Mouse (Mus musculus) lung, embryonic 15.5 days (tissue): ENCODE measurements at regions not wholly inside any gene's neighbourhood (a gene's known extent, or its start where the extent isn't known, plus 50 kb on each side); places are given as distances from the start of the nearest gene placed in this dataset.
"Not testable (repeated sequence)": the region's sequence is repeated elsewhere in the genome, so short reads cannot be mapped to it uniquely, and the experiment has no call there.

Source experiments
- ATAC-seq: fragments of 200-750 bp; cut with Nextera tagmentation; 2 replicates; pipeline ENCODE4 v1.8.0; 2017; ENCODE audit warnings: moderate number of reproducible peaks, borderline replicate concordance; ENCODE audit not compliant: low FRiP score, low TSS enrichment; ENCODE audit errors: extremely low read depth
- H3K27ac ChIP-seq: fragments of 300-500 bp; sonication (generic); 2 replicates; pipeline ENCODE4 v1.5.1; 2015; ENCODE audit warnings: moderate library complexity, mild to moderate bottlenecking, inconsistent platforms
- H3K27me3 ChIP-seq: fragments of 300-500 bp; sonication (generic); 2 replicates; pipeline ENCODE4 v1.6.1; 2015; ENCODE audit warnings: inconsistent platforms
- H3K36me3 ChIP-seq: fragments of 300-500 bp; sonication (generic); 2 replicates; pipeline ENCODE4 v1.6.1; 2015; ENCODE audit warnings: inconsistent platforms
- H3K4me1 ChIP-seq: fragments of 300-500 bp; sonication (generic); 2 replicates; pipeline ENCODE4 v1.6.1; 2015; ENCODE audit warnings: inconsistent platforms
- H3K4me2 ChIP-seq: fragments of 300-500 bp; sonication (generic); 2 replicates; pipeline ENCODE4 v1.6.1; 2015; ENCODE audit warnings: inconsistent platforms, mild to moderate bottlenecking, moderate library complexity
- H3K4me3 ChIP-seq: fragments of 300-500 bp; sonication (generic); 2 replicates; pipeline ENCODE4 v1.5.1; 2015; ENCODE audit warnings: mild to moderate bottlenecking, inconsistent platforms
- H3K9ac ChIP-seq: fragments of 300-500 bp; sonication (generic); 2 replicates; pipeline ENCODE4 v1.6.1; 2015; ENCODE audit warnings: inconsistent platforms
- H3K9me3 ChIP-seq: fragments of 300-500 bp; sonication (generic); 2 replicates; pipeline ENCODE4 v1.6.1; 2016; ENCODE audit warnings: inconsistent platforms
- WGBS: fragments of 180-500 bp; shearing (Covaris S2); methylation state at CpG from one replicate; pipeline ENCODE4 v1.1.7; 2015; 5-methylcytosine and 5-hydroxymethylcytosine counted together

GRCm38 (mm10) chr14:102769716-102770115, 212.7 kb downstream of the Kctd12 start:
- WGBS: 67% methylated on average over 3 of the region's 3 CpGs
- Histone ChIP-seq H3K9me3 (no peaks in the 10 kb centered on the region), H3K4me2 (no peak overlapping the region), H3K27ac (no peak overlapping the region), H3K36me3 (no peaks in the 10 kb centered on the region), H3K27me3 (no peaks in the 10 kb centered on the region), H3K9ac (no peak overlapping the region), H3K4me1 (no peaks in the 10 kb centered on the region), H3K4me3 (no peak overlapping the region)
- ATAC-seq: no peak

GRCm38 (mm10) chr14:102748687-102749086, 233.8 kb downstream of the Kctd12 start:
- H3K4me1 ChIP-seq: no peaks in the 10 kb centered on the region
- no peak overlapping the region for H3K27ac ChIP-seq
- H3K27me3 ChIP-seq: no peaks in the 10 kb centered on the region
- H3K9me3 ChIP-seq: no peaks in the 10 kb centered on the region
- 33% methylated on average over 1 of the region's 1 CpGs for WGBS
- ATAC-seq: peak; percentile 57; the same call in 1 of the 2 replicates
- no peak overlapping the region for H3K4me2 ChIP-seq
- H3K36me3 ChIP-seq: no peaks in the 10 kb centered on the region
- no peak overlapping the region for H3K9ac ChIP-seq
- H3K4me3 ChIP-seq: no peak overlapping the region

- ATAC-seq: no peak
- Histone ChIP-seq H3K9me3 (no peaks in the 10 kb centered on the region), H3K4me3 (no peak overlapping the region), H3K4me2 (no peak overlapping the region), H3K9ac (no peak overlapping the region), H3K36me3 (no peaks in the 10 kb centered on the region), H3K4me1 (no peaks in the 10 kb centered on the region), H3K27me3 (no peaks in the 10 kb centered on the region), H3K27ac (no peak overlapping the region)
- WGBS: 73% methylated on average over 8 of the region's 8 CpGs
Observed at GRCm38 (mm10) chr14:102742331-102742730, 240.1 kb downstream of the Kctd12 start.

GRCm38 (mm10) chr14:102736656-102737055, 245.8 kb downstream of the Kctd12 start:
- H3K27me3 ChIP-seq: no peaks in the 10 kb centered on the region
- WGBS: 62% methylated on average over 2 of the region's 2 CpGs
- H3K4me3 ChIP-seq: no peak overlapping the region
- H3K9me3 ChIP-seq: no peaks in the 10 kb centered on the region
- no peak for ATAC-seq
- no peak overlapping the region for H3K9ac ChIP-seq
- H3K36me3 ChIP-seq: no peaks in the 10 kb centered on the region
- H3K4me2 ChIP-seq: no peak overlapping the region
- no peak overlapping the region for H3K27ac ChIP-seq
- H3K4me1 ChIP-seq: no peaks in the 10 kb centered on the region

- not testable (repeated sequence) for H3K4me1 ChIP-seq, H3K36me3 ChIP-seq, H3K27ac ChIP-seq, H3K9ac ChIP-seq, ATAC-seq, H3K27me3 ChIP-seq, H3K4me2 ChIP-seq, H3K9me3 ChIP-seq, H3K4me3 ChIP-seq
- 85% methylated on average over 4 of the region's 4 CpGs for WGBS
Observed at GRCm38 (mm10) chr14:102733718-102734117, 248.7 kb downstream of the Kctd12 start.

GRCm38 (mm10) chr14:102731746-102732145, 250.7 kb downstream of the Kctd12 start:
- Histone ChIP-seq H3K4me1 (no peaks in the 10 kb centered on the region), H3K27me3 (no peaks in the 10 kb centered on the region), H3K4me3 (no peak overlapping the region), H3K36me3 (no peaks in the 10 kb centered on the region), H3K9me3 (no peaks in the 10 kb centered on the region), H3K4me2 (no peak overlapping the region), H3K27ac (no peak overlapping the region), H3K9ac (no peak overlapping the region)
- WGBS: 64% methylated on average over 5 of the region's 5 CpGs
- no peak for ATAC-seq

- H3K4me3 ChIP-seq: no peak overlapping the region
- H3K4me2 ChIP-seq: no peak overlapping the region
- H3K9me3 ChIP-seq: no peaks in the 10 kb centered on the region
- H3K4me1 ChIP-seq: no peaks in the 10 kb centered on the region
- no peak for ATAC-seq
- no peak overlapping the region for H3K27ac ChIP-seq
- no peaks in the 10 kb centered on the region for H3K36me3 ChIP-seq
- H3K27me3 ChIP-seq: no peaks in the 10 kb centered on the region
- WGBS: 16% methylated on average over 2 of the region's 2 CpGs
- H3K9ac ChIP-seq: no peak overlapping the region
Observed at GRCm38 (mm10) chr14:102722633-102723032, 259.8 kb downstream of the Kctd12 start.

- WGBS: 51% methylated on average over 2 of the region's 2 CpGs
- Histone ChIP-seq H3K4me2 (no peak overlapping the region), H3K4me3 (no peak overlapping the region), H3K27ac (no peak overlapping the region), H3K9me3 (no peaks in the 10 kb centered on the region), H3K4me1 (no peaks in the 10 kb centered on the region), H3K9ac (no peak overlapping the region), H3K36me3 (no peaks in the 10 kb centered on the region), H3K27me3 (no peaks in the 10 kb centered on the region)
- no peak for ATAC-seq
Observed at GRCm38 (mm10) chr14:102718558-102718957, 263.9 kb downstream of the Kctd12 start.

- no peaks in the 10 kb centered on the region for H3K9me3 ChIP-seq
- H3K27me3 ChIP-seq: no peaks in the 10 kb centered on the region
- H3K4me3 ChIP-seq: no peak overlapping the region
- 82% methylated on average over 1 of the region's 1 CpGs for WGBS
- H3K36me3 ChIP-seq: no peaks in the 10 kb centered on the region
- no peak overlapping the region for H3K27ac ChIP-seq
- no peak overlapping the region for H3K4me2 ChIP-seq
- no peak for ATAC-seq
- no peak overlapping the region for H3K9ac ChIP-seq
- no peaks in the 10 kb centered on the region for H3K4me1 ChIP-seq
Observed at GRCm38 (mm10) chr14:102712600-102712999, 269.8 kb downstream of the Kctd12 start.

GRCm38 (mm10) chr14:102706704-102707336, 275.6 kb downstream of the Kctd12 start:
- Histone ChIP-seq H3K4me1 (no peaks in the 10 kb centered on the region), H3K27ac (no peak overlapping the region), H3K27me3 (no peaks in the 10 kb centered on the region), H3K9ac (no peak overlapping the region), H3K4me3 (no peak overlapping the region), H3K4me2 (no peak overlapping the region), H3K36me3 (no peaks in the 10 kb centered on the region), H3K9me3 (no peaks in the 10 kb centered on the region)
- 78% methylated on average over 5 of the region's 5 CpGs for WGBS
- no peak for ATAC-seq

GRCm38 (mm10) chr14:102701108-102701507, 281.3 kb downstream of the Kctd12 start:
- H3K4me1 ChIP-seq: no peaks in the 10 kb centered on the region
- no peak for ATAC-seq
- H3K27me3 ChIP-seq: no peaks in the 10 kb centered on the region
- H3K9me3 ChIP-seq: no peaks in the 10 kb centered on the region
- H3K9ac ChIP-seq: no peak overlapping the region
- H3K4me2 ChIP-seq: no peak overlapping the region
- no peaks in the 10 kb centered on the region for H3K36me3 ChIP-seq
- H3K27ac ChIP-seq: no peak overlapping the region
- WGBS: 68% methylated on average over 2 of the region's 2 CpGs
- H3K4me3 ChIP-seq: no peak overlapping the region

GRCm38 (mm10) chr14:102700457-102700856, 282.0 kb downstream of the Kctd12 start:
- H3K9me3 ChIP-seq: no peaks in the 10 kb centered on the region
- WGBS: 79% methylated on average over 6 of the region's 6 CpGs
- no peak overlapping the region for H3K4me2 ChIP-seq
- H3K36me3 ChIP-seq: no peaks in the 10 kb centered on the region
- H3K4me1 ChIP-seq: no peaks in the 10 kb centered on the region
- no peaks in the 10 kb centered on the region for H3K27me3 ChIP-seq
- no peak overlapping the region for H3K4me3 ChIP-seq
- ATAC-seq: no peak
- H3K27ac ChIP-seq: no peak overlapping the region
- no peak overlapping the region for H3K9ac ChIP-seq

- H3K27ac ChIP-seq: no peak overlapping the region
- H3K4me2 ChIP-seq: no peak overlapping the region
- H3K9ac ChIP-seq: no peak overlapping the region
- H3K36me3 ChIP-seq: no peaks in the 10 kb centered on the region
- WGBS: 78% methylated on average over 3 of the region's 3 CpGs
- no peak for ATAC-seq
- no peaks in the 10 kb centered on the region for H3K4me1 ChIP-seq
- H3K9me3 ChIP-seq: no peaks in the 10 kb centered on the region
- H3K27me3 ChIP-seq: no peaks in the 10 kb centered on the region
- no peak overlapping the region for H3K4me3 ChIP-seq
Observed at GRCm38 (mm10) chr14:102699015-102699414, 283.4 kb downstream of the Kctd12 start.
